Mouse (Mus musculus) neural tube, embryonic 10.5 days (tissue): ENCODE data around the gene Dock4.
"Not testable (repeated sequence)": the region's sequence is repeated elsewhere in the genome, so short reads cannot be mapped to it uniquely, and the experiment has no call there.

Source experiments
- DNase-seq: peaks from one replicate; pipeline ENCODE4 v3.0.0-alpha.2; 2017; ENCODE audit warnings: low spot score; ENCODE audit errors: extremely low spot score

Gene Dock4

DNA sequence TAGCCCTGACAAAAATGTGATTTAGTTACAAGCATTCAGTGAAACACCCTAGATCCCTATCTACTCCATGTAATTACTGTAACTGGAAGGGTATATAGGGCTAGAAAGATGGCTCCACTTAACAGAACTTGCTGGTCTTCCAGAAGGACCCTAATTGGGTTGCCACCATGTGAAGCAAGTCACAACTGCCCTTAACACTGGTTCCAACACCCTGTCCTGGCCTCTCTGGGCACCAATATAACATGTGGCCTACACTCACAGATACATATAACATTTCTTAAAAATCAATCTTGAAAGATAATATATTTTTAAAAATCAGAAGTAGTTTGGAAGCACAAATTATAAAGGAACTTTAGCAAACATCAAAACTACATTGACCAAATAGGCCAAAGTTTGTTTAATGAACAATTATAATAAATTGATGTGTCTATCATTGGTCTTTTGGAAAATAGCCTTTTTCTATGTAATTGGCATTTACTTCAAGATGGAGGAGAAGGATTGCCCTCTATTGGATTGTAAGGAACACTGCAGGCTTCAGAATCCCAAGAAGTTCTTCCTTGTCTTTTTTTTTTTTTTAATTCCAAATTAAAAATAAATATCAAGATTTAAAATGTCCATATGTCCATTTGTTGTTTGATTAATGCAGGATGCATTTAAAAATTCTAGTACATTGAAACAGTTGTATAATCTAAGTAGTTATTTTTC, 369.1 kb downstream of the Dock4 start:
- DNase-seq = no peak

DNA sequence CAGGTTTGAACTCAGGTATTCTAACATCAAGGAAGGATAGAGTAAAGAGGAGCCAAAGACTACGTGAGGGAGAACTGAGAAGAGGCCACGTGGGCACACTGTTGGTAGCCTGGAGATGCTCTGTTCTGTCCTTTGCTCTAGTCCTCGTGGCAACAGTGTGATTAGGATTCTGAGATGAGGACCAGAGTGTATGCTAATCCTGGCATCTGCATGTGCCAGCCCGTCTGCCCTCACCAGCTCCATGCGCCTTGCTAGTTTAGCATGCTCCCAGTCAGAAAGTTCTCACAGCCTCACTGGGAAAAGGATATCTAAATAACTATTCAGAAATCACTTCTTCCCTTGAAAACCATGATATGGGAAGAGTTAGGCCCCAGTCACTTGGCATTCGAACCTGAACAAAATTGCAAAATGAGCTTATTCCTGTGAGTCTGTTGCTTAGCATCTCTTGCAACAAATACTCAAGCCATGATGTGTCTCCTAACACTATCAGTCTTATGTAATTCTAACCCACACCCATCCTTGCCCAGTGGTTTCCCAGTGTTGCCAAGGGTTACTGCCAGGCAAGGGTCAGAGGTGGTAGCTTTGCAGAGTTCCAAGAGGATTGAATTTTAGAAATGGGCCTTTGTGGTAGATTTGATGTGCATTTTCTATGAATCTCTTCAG, 372.4 kb downstream of the Dock4 start:
- no peak for DNase-seq

DNA sequence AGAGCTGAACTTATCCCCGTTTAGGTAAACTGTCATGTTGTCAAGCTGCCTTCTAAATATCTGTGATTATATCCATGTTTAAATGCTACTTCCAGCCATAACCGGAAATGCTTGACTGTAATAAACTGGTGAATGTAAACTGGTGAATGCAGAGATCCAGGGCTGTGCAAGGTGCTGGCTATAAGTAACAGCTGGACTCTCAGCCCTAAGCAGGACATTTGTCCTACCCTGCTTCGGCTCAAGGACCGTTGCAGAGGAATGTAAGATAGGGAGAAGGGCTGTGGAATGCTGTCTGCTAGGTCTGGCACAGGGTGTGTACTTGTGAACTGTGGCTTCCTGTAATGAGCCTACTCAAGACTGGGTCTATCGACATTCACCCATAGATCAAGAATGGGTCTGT, 377.9 kb downstream of the Dock4 start:
- no peak for DNase-seq

DNA sequence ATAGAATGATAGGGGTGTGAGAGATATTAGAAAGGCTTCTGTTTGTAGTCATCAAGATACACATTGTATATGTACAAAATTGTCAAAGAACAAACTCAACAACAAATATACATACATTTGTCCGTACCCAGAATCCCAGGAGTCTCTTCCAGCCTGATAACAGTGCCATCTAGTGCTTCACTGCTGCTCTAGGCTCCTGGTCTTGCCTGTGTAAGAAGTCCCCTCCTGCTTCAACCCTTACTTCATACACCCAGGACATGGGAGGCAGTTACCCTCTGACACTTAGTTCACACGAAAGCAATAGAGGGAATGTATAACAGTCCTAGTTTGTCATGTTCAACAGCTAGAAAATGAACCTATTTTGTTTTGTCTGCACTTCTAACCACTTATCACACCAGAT, 378.5 kb downstream of the Dock4 start:
- no peak for DNase-seq

DNA sequence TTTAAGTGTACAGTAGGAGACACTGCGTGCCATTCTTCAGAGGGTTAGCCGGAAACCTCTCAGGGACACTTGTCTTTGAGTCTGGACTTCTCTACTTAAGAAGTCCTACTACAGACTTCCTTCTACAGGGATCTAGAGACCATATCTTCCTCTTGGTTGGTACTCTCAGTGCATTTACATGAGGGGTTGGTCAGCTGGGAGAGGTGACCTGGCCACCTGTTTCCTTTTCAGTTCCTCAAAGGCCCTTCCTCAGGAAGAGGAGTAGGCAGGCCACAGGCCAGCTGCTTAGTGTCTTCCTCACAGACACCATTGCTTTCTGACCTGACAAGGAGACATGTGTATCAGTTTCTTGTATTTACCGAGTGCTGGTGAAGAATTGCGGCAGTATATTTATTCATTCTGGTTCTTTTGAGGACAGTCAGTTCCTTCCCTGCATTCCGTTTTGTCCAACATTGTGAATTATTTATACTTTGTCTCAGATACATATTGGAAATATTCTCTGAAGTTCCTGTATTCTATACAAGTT, 380.2 kb downstream of the Dock4 start:
- no peak for DNase-seq

DNA sequence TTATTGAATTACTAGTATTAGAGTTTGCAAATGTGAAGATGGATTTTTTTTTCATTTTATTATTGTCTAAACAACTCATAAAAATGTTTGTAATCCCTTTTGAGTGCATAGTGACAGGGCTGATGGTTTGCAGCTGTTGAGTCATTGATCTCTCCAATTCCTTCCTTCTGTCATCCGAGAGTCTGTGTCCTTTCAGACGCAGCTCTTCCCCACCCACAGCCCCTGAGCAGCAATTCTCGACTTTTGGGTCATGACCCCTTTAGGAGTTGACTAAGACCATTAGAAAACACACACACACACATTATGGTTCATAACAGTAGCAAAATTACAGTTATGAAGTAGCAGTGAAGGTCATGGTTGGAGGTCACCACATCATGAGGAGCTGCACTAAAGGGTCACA, 380.7 kb downstream of the Dock4 start:
- DNase-seq = no peak

DNA sequence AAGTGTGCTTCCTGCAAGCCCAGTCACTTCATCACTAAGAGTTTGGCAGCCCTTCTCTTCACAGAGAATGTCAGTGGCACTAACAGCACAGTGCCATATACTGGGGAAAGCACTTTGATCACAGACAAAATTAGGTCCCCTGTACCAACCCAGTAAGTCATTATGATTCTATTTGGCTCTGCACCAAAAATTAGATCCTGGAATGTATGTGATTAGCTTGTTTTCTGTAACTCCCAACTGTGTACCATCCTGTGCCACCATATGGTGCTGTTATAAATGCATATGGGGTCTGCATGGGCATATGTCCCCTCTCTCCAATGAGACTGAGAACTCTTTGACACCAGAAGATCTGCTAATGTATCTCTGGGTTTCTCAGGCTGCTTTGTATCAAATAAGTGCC, 382.3 kb downstream of the Dock4 start:
- DNase-seq = no peak

DNA sequence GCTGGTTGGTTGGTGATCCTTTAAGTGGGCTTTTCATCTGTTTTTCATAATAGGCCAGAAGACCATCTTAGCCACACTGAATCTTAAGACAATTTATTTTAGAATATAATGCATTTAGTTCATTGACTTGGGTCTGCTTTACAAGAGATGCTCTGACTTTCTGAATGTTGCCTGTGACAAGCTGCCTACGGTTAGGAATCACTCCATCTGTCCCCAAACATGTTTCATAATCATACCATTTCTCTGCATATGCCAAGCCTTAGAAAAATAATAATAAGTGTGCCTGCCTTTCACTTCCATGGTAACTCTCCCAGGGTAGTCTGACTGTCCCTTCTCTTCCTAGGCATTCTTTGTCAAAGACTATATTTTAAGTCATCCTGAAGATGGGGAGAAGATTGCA, 383.5 kb downstream of the Dock4 start:
- DNase-seq = no peak

DNA sequence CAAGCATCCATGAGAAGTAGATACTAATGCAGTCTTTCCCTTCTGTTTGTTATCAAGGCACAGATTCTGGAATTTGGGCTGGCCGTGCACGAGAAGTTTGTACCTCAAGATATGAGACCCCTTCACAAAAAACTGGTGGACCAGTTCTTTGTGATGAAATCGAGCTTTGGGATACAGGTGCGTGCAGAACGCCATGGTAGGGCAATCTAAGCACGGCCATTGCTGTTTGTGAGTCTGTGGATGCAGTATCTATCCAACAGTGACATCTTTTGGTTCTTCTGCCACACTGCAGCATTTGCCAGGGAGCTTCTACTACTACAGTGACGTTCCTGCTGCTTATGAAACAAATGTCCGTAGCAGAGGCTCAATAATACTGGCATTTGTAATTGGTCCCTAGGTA, 386.4 kb downstream of the Dock4 start:
- DNase-seq = no peak

DNA sequence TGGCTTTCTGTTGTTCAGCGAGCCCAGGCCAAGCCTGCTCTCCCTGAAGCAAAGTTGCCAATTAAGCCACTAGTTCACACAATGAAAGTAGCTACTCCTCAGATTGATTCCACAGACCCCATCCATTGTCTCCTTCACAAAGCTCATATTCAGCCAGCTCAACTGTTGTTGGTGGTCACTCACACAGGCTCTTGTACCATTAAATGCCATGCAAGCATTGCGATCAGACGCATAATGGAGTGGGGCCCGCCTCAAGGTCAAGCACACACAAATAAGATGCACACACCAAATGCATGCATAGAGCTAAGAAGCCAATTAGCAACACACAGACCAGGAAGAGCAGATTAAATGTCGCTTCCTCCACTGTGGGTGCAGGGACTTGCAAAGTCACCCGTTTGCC, 391.2 kb downstream of the Dock4 start:
- no peak for DNase-seq

DNA sequence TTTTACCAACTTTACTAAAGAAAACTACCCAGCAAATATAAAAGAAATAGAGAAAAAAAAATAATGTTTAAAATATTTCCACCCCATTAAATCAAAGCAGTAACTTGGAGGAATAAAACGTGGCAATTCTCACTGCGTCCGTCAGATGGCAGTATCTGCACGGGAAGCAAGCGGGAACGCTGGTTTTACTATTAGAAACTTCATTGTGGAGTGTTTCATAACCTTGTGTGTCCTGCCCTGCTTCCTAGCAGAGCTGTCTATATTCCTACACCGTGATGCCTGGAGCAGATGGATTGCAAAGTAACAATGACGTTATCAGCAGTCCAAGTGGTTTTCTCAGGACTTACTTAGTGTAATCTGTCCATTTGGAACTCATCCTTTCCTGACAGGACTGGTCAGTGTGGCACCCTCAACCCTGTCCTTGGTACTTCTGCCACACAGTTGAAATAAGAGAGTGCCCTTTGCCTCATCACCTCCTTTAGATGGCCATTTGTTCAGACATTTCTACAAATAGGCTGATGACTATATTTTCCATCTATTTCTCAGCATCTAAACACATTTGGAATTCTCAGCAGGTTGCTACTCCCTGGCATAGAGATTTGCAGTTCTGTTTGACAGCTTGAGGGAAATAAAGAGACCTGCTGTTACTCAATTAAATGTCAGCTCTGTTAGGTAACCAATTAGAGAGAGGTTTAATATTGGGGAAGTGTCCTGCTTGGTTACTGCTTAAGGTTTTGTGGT, 392.0 kb downstream of the Dock4 start:
- DNase-seq = peak; percentile 75

DNA sequence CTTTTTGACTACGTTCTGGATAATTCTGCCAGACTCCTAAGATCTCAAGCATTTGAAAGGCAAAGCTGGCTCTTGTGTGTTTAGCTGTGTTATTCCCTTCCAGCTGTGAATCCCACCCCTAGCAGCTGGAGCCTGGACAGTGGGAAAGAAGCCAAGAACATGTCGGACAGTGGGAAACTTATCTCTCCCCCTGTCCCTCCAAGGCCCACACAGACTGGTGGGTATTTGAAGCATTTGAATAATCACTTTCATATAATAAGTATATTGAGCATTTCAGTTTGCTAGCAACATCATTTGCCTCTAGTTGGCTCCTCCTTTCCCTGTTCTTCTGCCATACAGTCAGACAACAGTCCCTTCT, 392.6 kb downstream of the Dock4 start:
- DNase-seq = no peak

DNA sequence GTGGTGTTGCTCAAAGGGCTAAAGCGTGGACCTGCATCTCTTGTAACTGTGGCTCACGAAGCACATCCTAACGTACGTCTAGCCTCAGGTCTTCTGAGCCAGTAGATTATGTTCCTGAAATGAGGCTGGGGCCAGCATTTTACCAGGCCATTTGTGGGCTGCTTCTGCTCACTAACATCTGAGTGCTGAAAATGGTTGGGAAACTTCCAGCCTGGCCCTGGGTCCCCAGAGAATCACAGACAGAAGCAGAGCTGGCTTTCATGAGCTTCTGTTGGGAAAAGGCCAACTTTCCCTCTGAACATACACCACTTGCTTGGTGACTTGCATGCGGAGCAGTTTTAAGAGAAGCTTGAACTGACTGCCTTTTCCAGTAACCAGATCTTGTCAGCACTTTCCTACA, 393.2 kb downstream of the Dock4 start:
- DNase-seq = no peak

DNA sequence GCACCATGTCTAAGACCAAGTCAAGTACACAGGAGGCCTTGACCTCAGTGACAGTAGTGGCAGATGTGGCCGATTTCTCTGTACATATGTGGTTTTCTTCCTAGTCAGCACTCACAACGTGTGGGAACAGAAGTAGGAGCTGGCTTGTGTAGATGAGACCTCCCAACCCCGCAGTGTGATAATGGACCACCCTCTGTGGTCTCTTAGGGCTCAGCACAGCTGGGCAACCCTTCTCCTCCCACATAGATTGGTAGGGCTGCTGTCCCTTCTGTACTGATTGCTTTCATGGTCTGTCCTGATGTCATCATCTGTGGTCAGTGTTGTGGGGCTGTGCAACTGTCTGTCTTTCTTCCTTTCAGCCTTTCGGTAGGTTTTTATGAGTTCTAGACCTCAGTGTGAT, 394.1 kb downstream of the Dock4 start:
- no peak for DNase-seq

DNA sequence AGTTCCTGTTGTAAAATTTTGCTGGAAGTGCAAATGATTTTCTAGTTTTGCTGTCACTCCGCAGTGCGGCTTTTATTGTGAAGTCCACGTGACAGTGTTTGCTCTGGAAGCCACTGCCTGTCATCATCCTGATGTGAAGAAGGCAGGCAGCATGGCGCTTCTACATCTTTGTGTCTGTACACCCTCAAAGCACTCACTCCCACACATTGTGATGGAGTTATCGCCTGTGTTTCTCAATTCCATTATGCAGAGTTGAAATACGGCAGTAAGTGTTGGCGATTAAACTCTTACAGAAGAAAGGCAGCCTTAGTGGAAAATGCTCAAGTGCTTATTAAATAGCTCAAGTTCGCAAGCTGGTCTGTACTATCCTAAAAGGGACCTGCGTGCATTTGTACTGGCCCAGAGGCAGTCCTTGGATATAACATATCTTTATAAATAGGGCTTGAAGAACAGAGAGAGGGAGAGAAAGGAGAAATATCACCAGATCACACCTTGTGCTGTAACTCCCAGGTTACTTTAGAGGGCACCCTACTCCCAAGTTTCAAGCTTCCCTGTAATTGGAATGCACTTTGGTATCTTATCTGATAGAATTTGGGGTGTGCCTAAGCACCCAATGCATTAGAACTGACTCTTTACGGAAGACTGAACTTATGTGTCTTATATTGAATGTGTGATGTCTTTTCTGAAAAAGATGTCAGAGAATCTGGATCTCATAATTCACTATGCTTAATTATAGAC, 396.7 kb downstream of the Dock4 start:
- no peak for DNase-seq

DNA sequence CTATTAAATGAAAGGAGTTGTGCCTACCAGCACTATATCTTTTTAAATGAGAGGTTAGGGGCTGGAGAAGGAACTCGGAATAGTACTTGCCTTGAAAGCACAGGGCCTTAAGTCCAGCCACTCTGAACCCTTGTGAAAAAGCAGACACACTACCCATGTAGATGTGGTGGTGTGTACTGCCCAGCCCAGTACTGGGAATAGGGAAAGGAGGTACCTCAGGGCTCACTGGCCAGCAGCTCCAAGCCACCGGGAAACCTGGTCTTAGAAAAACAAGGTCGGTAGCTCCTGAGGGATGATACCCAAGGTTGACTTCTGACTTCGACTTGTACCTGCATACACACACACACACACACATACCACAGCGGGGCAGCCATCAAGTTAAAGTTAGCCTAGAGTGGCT, 397.2 kb downstream of the Dock4 start:
- DNase-seq = no peak

DNA sequence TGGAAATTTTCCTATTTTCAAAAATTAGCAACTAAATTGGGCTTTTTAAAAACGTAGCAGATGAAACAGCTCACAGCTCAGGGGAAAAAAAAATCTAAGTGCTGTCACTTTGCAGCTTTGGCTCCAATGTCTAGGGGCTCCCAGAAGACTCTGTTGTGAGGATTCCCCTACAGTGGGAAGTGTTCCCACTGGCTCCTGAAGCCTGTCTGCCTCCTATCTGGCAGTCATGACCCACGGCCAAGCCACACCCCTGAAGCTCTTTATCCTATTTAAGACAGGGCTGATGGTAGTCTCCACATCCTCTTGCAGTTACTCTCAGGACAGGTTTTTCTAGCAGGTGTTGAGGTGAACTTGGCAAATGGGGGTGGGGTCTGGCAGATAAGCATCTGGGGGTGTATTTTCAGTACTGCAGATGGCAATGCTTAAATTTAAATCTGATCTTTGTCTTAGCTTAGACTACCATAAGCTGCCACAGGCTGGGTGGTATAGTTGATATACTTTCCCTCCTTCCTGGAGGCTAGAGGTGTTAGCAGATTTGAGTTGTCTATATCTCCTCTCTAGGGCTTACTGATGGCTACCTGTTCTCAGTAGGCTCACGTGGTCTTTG, 397.8 kb downstream of the Dock4 start:
- no peak for DNase-seq

DNA sequence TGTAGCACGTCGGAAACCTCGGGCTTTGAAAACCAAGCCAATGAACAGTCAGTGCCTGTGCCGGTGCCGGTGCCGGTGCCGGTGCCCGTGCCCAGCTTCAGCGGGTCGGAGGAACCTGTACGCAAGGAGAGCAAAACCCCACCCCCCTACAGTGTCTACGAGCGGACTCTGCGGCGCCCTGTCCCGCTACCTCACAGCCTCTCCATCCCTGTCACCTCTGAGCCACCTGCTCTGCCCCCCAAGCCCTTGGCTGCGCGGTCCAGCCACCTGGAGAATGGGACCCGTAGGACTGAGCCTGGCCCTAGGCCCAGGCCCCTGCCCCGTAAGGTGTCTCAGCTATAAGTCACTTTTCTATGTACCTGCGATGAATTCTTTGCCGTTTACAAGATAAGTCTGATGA, 398.6 kb downstream of the Dock4 start:
- no peak for DNase-seq

DNA sequence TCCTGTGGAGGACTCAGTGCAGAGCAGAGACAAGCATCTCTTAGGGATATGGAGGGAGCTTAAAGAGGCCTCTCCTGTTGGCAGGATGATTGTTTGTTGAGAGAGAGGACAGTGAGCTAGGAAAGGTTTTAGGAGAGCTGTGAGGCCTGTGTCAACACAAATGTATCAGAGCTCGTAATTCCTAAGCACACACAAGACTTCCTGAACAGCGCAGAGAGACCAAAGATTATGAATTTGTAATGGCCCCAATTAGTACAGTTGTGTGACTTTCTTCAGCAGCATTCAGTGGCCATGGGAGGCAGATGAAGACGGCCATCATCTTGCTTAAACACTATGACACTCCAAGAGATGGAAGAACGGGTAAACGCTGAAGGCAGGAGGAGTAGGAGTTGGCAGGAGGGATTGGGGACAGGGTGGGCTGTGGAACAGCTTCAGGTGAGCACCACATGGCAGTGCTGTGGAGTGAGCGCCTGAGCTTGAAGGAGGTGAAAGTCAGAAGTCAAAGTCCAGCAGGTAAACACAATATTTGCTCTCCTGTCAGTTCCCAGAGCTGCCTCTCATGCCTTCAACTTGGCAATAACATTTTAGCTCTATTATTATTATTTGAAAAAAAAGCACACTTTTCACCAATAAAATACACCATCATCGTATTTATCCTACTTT, 409.1 kb downstream of the Dock4 start:
- DNase-seq = no peak

DNA sequence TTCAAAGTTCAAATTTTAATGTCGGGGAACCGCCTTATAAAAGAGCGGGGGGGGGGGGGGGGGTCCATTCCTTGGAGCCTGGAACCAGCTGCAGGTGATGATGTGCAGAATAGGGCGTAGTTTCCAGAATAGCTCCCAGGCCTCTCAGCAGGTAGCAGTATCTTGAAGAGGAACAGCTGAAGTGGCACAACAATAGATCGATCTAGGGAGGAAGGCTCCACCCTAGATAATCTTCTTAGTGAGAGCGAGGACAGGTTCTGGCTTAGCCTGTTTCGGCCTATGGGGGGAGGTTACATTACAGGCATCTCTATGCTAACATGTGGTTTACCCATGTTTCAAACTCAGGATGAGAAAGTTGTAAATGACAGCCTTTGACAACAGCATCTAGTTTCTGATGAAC, 411.7 kb downstream of the Dock4 start:
- no peak for DNase-seq

DNA sequence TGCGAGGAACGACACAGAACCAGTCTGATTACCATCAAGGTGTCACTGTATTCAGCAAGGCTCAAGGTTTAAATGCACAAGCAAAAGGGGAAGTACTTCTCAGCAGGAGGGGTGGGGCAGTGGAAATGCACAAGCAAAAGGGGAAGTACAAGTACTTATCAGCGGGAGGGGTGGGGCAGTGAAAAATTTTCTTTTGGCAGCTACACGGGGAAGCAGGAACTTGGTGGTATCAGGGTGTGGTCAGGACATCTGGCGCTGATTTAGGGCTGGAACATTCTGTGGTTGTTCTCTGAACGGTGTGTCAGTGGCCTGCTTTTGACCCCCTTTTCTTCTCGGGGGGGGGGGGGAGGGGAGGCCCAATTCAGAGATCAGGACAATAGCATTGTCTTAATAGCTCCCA, 413.0 kb downstream of the Dock4 start:
- not testable (repeated sequence) for DNase-seq
